ENCODE assay signal across 8 mouse cellular contexts in the genomic region with DNA sequence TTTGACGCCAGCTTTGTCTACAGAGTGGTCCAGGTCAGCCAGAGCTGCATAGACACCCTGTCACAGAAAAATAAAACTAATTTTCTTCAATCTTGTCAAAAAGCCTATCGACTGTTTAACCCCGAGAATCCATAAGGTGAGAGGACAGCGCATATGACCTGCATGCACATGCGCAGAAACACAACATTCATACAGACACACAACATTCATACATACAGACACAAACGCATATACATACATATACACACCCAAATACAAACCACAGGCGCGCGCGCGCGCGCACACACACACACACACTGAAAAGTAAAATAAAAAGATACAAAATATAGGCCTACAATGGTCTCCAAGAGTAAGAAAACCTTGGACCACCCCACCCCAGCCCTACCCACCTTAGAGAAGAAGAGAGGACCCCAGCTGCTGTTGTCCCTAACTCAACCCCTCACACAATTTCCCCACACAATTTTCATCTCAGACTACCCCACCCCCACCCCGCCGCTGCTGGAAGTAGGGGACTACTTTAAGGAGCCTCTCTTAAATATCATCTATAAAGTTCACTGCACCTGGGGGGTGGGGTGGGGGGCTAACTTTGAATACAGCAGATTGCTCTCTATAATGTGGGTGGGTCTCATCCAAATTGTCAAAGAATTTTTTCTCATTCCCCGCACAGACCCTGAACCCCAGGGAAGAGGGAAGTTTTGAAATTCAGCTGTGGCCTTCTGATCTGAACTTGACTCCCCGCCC. TPM values are rescaled to one million over a fixed set of nuclear protein-coding genes. Genes with fewer than 3 reads are reported as not detected.
DNase-seq lines count a peak whose midpoint lies in the region; ATAC-seq lines count a peak whose summit lies in the region.

No protein-coding gene starts in this region.

- peaks cover 51% of the 10 kb centered on the region for H3K4me1 ChIP-seq in heart, embryonic 13.5 days
- peaks cover 58% of the 10 kb centered on the region for H3K4me1 ChIP-seq in embryonic facial prominence, embryonic 10.5 days
- H3K4me1 ChIP-seq in liver, embryonic 12.5 days: peaks cover 57% of the 10 kb centered on the region

- H3K27ac ChIP-seq in heart, embryonic 13.5 days (replicated peaks): peak overlapping the region; percentile 98
- H3K27ac ChIP-seq in embryonic facial prominence, embryonic 10.5 days (replicated peaks): peak overlapping the region; percentile 90
- peak overlapping the region; percentile 84 for H3K27ac ChIP-seq in liver, embryonic 12.5 days

- no peaks in the 10 kb centered on the region for H3K27me3 ChIP-seq in heart, embryonic 13.5 days (replicated peaks)
- peaks cover 2% of the 10 kb centered on the region; the same call in 1 of the 2 replicates for H3K27me3 ChIP-seq in embryonic facial prominence, embryonic 10.5 days (replicated peaks; ENCODE audit: low read depth, poor library complexity, severe bottlenecking)
- H3K27me3 ChIP-seq in liver, embryonic 12.5 days (replicated peaks): no peaks in the 10 kb centered on the region

- H3K9ac ChIP-seq in heart, embryonic 13.5 days: peak overlapping the region; percentile 66
- peak overlapping the region; percentile 72 for H3K9ac ChIP-seq in liver, embryonic 12.5 days

- 0 out of 2 replicates have a peak overlapping the region, but pooled peaks have one; percentile 8 for H3K4me3 ChIP-seq in heart, embryonic 13.5 days
- peak overlapping the region; percentile 49 for H3K4me3 ChIP-seq in embryonic facial prominence, embryonic 10.5 days
- peak overlapping the region; percentile 54 for H3K4me3 ChIP-seq in liver, embryonic 12.5 days

- no peaks in the 10 kb centered on the region for H3K9me3 ChIP-seq in heart, embryonic 13.5 days
- no peaks in the 10 kb centered on the region for H3K9me3 ChIP-seq in embryonic facial prominence, embryonic 10.5 days
- H3K9me3 ChIP-seq in liver, embryonic 12.5 days (replicated peaks): no peaks in the 10 kb centered on the region

- DNase-seq in heart, postnatal 25 days (ENCODE audit: low spot score): no peak
- peak; percentile 78 for DNase-seq in A20 (ENCODE audit: low read depth, low spot score)
- no peak for DNase-seq in embryonic facial prominence, embryonic 10.5 days (ENCODE audit: low spot score)
- DNase-seq in layer of hippocampus, adult 9-10 months (ENCODE audit: low spot score): no peak
- no peak for DNase-seq in cerebellum, postnatal 14 days
- no peak for DNase-seq in frontal cortex, postnatal 36 days (ENCODE audit: low spot score in 2 of 2)

- 75% methylated on average over 17 of the region's 17 CpGs for WGBS in heart, embryonic 13.5 days
- 73% methylated on average over 17 of the region's 17 CpGs for WGBS in embryonic facial prominence, embryonic 10.5 days
- 66% methylated on average over 17 of the region's 17 CpGs for WGBS in liver, embryonic 12.5 days (ENCODE audit: insufficient replicate concordance)

- H3K36me3 ChIP-seq in heart, embryonic 13.5 days: no peaks in the 10 kb centered on the region
- no peaks in the 10 kb centered on the region for H3K36me3 ChIP-seq in embryonic facial prominence, embryonic 10.5 days (replicated peaks)
- H3K36me3 ChIP-seq in liver, embryonic 12.5 days: no peaks in the 10 kb centered on the region

- intact Hi-C loops in heart, postnatal 25 days (cut with DNase I): loop anchor here (2.0 kb wide), 1 partner anchor 37 kb away; no protein-coding TSS in a partner anchor

- no peak for ATAC-seq in heart, embryonic 13.5 days (ENCODE audit: extremely low read depth, insufficient number of reproducible peaks, low FRiP score, low TSS enrichment)
- no peak for ATAC-seq in liver, embryonic 12.5 days

- peak overlapping the region; percentile 72 for H3K4me2 ChIP-seq in heart, embryonic 13.5 days
- H3K4me2 ChIP-seq in liver, embryonic 12.5 days: peak overlapping the region; percentile 83

RNA-seq across cellular contexts. Expression of gene Chd2, which starts 52.2 kb away (rescaled TPM):
- polyA plus RNA-seq in heart, embryonic 13.5 days (2015; fragmentation: Nextera tagmentation; extraction: Ambion mirVana): 31.3 and 34.1 TPM in 2 replicates
- total RNA-seq in heart, postnatal 25 days (2021): 10 to 100 TPM; 40.4 to 41.2 TPM
- polyA plus RNA-seq in embryonic facial prominence, embryonic 10.5 days (2016; fragmentation: Nextera tagmentation; extraction: Ambion mirVana): 49.2 and 54.8 TPM in 2 replicates
- polyA plus RNA-seq in liver, embryonic 12.5 days (2016; fragmentation: Nextera tagmentation; extraction: Ambion mirVana): 26.2 and 28.9 TPM in 2 replicates
